Mouse (Mus musculus): ENCODE measurements around the gene Figla. TPM values are rescaled to one million over a fixed set of nuclear protein-coding genes. Genes with fewer than 3 reads are reported as not detected.

Gene Figla
- not detected in 2 replicates for polyA plus RNA-seq (2021; fragmentation: Nextera tagmentation)
- long read RNA-seq, experiment 1, partial matches to known transcripts = 0 of 2 reads
- long read RNA-seq, experiment 1, other reads (novel, unspliced or antisense) = 2 of 2 reads
- long read RNA-seq, experiment 2 = 0 reads

GRCm38 (mm10) chr6:86015871-86016270 is at the start of gene Figla:
Figla (plus strand) TSS chr6:86016171.

DNA sequence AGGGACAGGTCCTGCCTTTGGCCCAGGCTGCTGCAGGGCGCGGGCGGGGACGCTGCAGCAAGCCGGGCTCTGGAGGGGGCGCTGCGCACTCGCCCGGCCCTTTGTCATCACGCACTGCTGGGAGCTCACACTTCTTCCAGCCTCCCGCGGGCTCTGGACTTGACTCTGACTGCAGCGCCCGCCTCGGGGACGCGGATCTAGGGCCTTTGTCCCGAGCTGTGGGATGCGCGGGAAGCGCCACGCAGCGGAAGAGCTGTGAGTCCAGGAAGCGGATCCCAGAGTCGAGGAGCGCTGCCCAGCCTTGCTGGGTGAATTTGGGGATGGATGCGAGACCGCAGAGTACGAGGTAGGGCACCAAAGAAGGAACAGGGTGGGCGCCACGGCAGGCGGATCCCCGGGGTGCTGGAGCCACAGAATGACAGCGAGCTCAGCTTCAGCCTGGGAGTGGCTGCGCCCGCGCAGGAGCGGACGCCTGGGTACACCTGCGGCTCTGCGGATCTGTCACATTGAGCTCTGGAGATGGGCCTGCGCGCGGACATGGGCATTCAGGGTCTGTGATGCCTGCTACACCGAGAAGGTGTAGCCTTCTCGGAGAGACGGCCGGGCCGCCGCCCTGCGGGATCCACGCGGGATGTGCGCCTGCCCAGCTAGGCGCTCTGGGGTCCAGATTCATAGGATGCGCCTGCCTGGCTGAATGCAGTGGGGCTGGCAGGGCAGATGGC is 12.8 kb downstream of the Figla start, which contains the start of gene Add2:
TSS of gene Add2 (plus strand) at position 81 of the 722 bp plus-strand sequence.

Other genes with a start within 250 kb of the Figla start
- 0.23 and 0.51 TPM in 2 replicates for gene Nat8f6, start 195.2 kb upstream of the Figla start, polyA plus RNA-seq (2021; fragmentation: Nextera tagmentation)
- 4.1 and 4.2 TPM in 2 replicates for gene Nat8f5, start 195.2 kb upstream of the Figla start, polyA plus RNA-seq (2021; fragmentation: Nextera tagmentation)
- gene Nat8, start 184.1 kb upstream of the Figla start, polyA plus RNA-seq (2021; fragmentation: Nextera tagmentation) = 2.3 and 2.7 TPM in 2 replicates
- gene Nat8f2, start 147.0 kb upstream of the Figla start, polyA plus RNA-seq (2021; fragmentation: Nextera tagmentation) = 0.04 and 0.12 TPM in 2 replicates
- 7.3 and 9.2 TPM in 2 replicates for gene Nat8f4, start 111.3 kb upstream of the Figla start, polyA plus RNA-seq (2021; fragmentation: Nextera tagmentation)
- gene Tprkb, start 104.3 kb upstream of the Figla start, polyA plus RNA-seq (2021; fragmentation: Nextera tagmentation) = 90.7 and 91.6 TPM in 2 replicates
- 40.6 and 46.9 TPM in 2 replicates for gene Nat8f1, start 100.5 kb upstream of the Figla start, polyA plus RNA-seq (2021; fragmentation: Nextera tagmentation)
- gene Dusp11, start 54.5 kb upstream of the Figla start, polyA plus RNA-seq (2021; fragmentation: Nextera tagmentation) = 10.1 and 12.5 TPM in 2 replicates
- 74.7 and 75.3 TPM in 2 replicates for gene Add2, start 12.5 kb downstream of the Figla start, polyA plus RNA-seq (2021; fragmentation: Nextera tagmentation)
- gene Tgfa, start 179.1 kb downstream of the Figla start, polyA plus RNA-seq (2021; fragmentation: Nextera tagmentation) = 11.5 and 13.3 TPM in 2 replicates